Mouse (Mus musculus) limb, embryonic 12.5 days (tissue): ENCODE measurements around the gene Cerk. TPM values are rescaled to one million over a fixed set of nuclear protein-coding genes. Genes with fewer than 3 reads are reported as not detected.
"Not testable (repeated sequence)": the region's sequence is repeated elsewhere in the genome, so short reads cannot be mapped to it uniquely, and the experiment has no call there.

Experiments used
- ATAC-seq: fragments of 200-750 bp; cut with Nextera tagmentation; 2 replicates; pipeline ENCODE4 v1.8.0; 2017; ENCODE audit warnings: low read depth, moderate TSS enrichment; ENCODE audit not compliant: insufficient number of reproducible peaks, insufficient read depth, low FRiP score, low TSS enrichment
- H3K27ac ChIP-seq: fragments of 300-500 bp; sonication (generic); 2 replicates; pipeline ENCODE4 v1.5.1; 2016; ENCODE audit warnings: mild to moderate bottlenecking, moderate library complexity
- H3K27me3 ChIP-seq: fragments of 300-500 bp; sonication (generic); 2 replicates; pipeline ENCODE4 v1.6.1; 2016; ENCODE audit warnings: mild to moderate bottlenecking, moderate library complexity
- H3K36me3 ChIP-seq: fragments of 300-500 bp; sonication (generic); 2 replicates; pipeline ENCODE4 v1.6.1; 2016; ENCODE audit warnings: mild to moderate bottlenecking, moderate library complexity
- H3K4me1 ChIP-seq: fragments of 300-500 bp; sonication (generic); replicated peaks from 2 replicates; pipeline ENCODE4 v1.6.1; 2016
- H3K4me2 ChIP-seq: fragments of 300-500 bp; sonication (generic); 2 replicates; pipeline ENCODE4 v1.6.1; 2016; ENCODE audit warnings: mild to moderate bottlenecking, moderate library complexity
- H3K4me3 ChIP-seq: fragments of 300-500 bp; sonication (generic); replicated peaks from 2 replicates; pipeline ENCODE4 v1.5.1; 2016; ENCODE audit warnings: mild to moderate bottlenecking
- H3K9ac ChIP-seq: fragments of 300-500 bp; sonication (generic); replicated peaks from 2 replicates; pipeline ENCODE4 v1.6.1; 2016; ENCODE audit warnings: mild to moderate bottlenecking, moderate library complexity
- H3K9me3 ChIP-seq: fragments of 300-500 bp; sonication (generic); 2 replicates; pipeline ENCODE4 v1.6.1; 2016; ENCODE audit warnings: mild to moderate bottlenecking, moderate library complexity
- WGBS: fragments of 180-500 bp; shearing (Covaris S2); methylation state at CpG from one replicate; pipeline ENCODE4 v1.1.7; 2016; 5-methylcytosine and 5-hydroxymethylcytosine counted together
- polyA plus RNA-seq: library from polyadenylated mRNA; unstranded; fragments of >200 nt; fragmentation: Nextera tagmentation; extraction: Ambion mirVana; gene quantifications from 2 replicates; pipeline ENCODE4 v1.2.1, GENCODE M21; 2016

The Cerk gene
- polyA plus RNA-seq, 1 experiment from 2014 or later = 21.5 TPM

GRCm38 (mm10) chr15:86169817-86170110, 16.2 kb downstream of the Cerk start:
- no peak overlapping the region for H3K4me3 ChIP-seq
- H3K4me2 ChIP-seq = no peak overlapping the region
- H3K27me3 ChIP-seq = no peaks in the 10 kb centered on the region
- WGBS = 70% methylated on average over 4 of the region's 4 CpGs
- H3K36me3 ChIP-seq = peaks cover 3% of the 10 kb centered on the region; the same call in 1 of the 2 replicates
- ATAC-seq = no peak
- H3K9ac ChIP-seq = no peak overlapping the region
- H3K9me3 ChIP-seq = no peaks in the 10 kb centered on the region
- no peak overlapping the region for H3K27ac ChIP-seq
- peaks cover 48% of the 10 kb centered on the region for H3K4me1 ChIP-seq

- no peak overlapping the region for H3K27ac ChIP-seq
- ATAC-seq = no peak
- H3K36me3 ChIP-seq = peaks cover 3% of the 10 kb centered on the region; the same call in 1 of the 2 replicates
- H3K4me1 ChIP-seq = peaks cover 48% of the 10 kb centered on the region
- H3K9me3 ChIP-seq = no peaks in the 10 kb centered on the region
- no peak overlapping the region for H3K4me2 ChIP-seq
- no peak overlapping the region for H3K4me3 ChIP-seq
- H3K9ac ChIP-seq = no peak overlapping the region
- H3K27me3 ChIP-seq = no peaks in the 10 kb centered on the region
- 84% methylated on average over 12 of the region's 12 CpGs for WGBS
These were observed 16.8 kb downstream of the Cerk start for GRCm38 (mm10) chr15:86168941-86169816.

GRCm38 (mm10) chr15:86168505-86168867, 17.5 kb downstream of the Cerk start:
- H3K27me3 ChIP-seq = no peaks in the 10 kb centered on the region
- no peak for ATAC-seq
- no peak overlapping the region for H3K4me3 ChIP-seq
- peaks cover 41% of the 10 kb centered on the region for H3K4me1 ChIP-seq
- peaks cover 3% of the 10 kb centered on the region; the same call in 1 of the 2 replicates for H3K36me3 ChIP-seq
- 64% methylated on average over 7 of the region's 7 CpGs for WGBS
- H3K4me2 ChIP-seq = no peak overlapping the region
- H3K9me3 ChIP-seq = no peaks in the 10 kb centered on the region
- no peak overlapping the region for H3K9ac ChIP-seq
- no peak overlapping the region for H3K27ac ChIP-seq

GRCm38 (mm10) chr15:86167787-86168504, 18.0 kb downstream of the Cerk start:
- 83% methylated on average over 10 of the region's 10 CpGs for WGBS

GRCm38 (mm10) chr15:86167032-86167655, 18.8 kb downstream of the Cerk start:
- H3K27me3 ChIP-seq = no peaks in the 10 kb centered on the region
- peaks cover 14% of the 10 kb centered on the region for H3K36me3 ChIP-seq
- H3K27ac ChIP-seq = no peak overlapping the region
- 83% methylated on average over 7 of the region's 7 CpGs for WGBS
- no peak overlapping the region for H3K4me2 ChIP-seq
- peaks cover 27% of the 10 kb centered on the region for H3K4me1 ChIP-seq
- no peaks in the 10 kb centered on the region for H3K9me3 ChIP-seq
- no peak overlapping the region for H3K4me3 ChIP-seq
- no peak for ATAC-seq
- no peak overlapping the region for H3K9ac ChIP-seq

More at GRCm38 (mm10) chr15:86167787-86168504, 18.0 kb downstream of the Cerk start:
- no peak overlapping the region for H3K9ac ChIP-seq
- no peak overlapping the region for H3K27ac ChIP-seq
- H3K4me2 ChIP-seq = no peak overlapping the region
- no peak for ATAC-seq
- H3K9me3 ChIP-seq = no peaks in the 10 kb centered on the region
- H3K4me1 ChIP-seq = peaks cover 35% of the 10 kb centered on the region
- H3K36me3 ChIP-seq = peaks cover 7% of the 10 kb centered on the region
- H3K4me3 ChIP-seq = no peak overlapping the region
- no peaks in the 10 kb centered on the region for H3K27me3 ChIP-seq

- peaks cover 24% of the 10 kb centered on the region for H3K36me3 ChIP-seq
- no peak overlapping the region for H3K9ac ChIP-seq
- H3K27ac ChIP-seq = no peak overlapping the region
- no peaks in the 10 kb centered on the region for H3K27me3 ChIP-seq
- no peak overlapping the region for H3K4me2 ChIP-seq
- peaks cover 16% of the 10 kb centered on the region for H3K4me1 ChIP-seq
- ATAC-seq = no peak
- WGBS = 93% methylated on average over 24 of the region's 24 CpGs
- H3K9me3 ChIP-seq = 0 out of 2 replicates have a peak, but pooled peaks cover 2% of the 10 kb centered on the region
- H3K4me3 ChIP-seq = no peak overlapping the region
These were observed 19.9 kb downstream of the Cerk start for GRCm38 (mm10) chr15:86165811-86166590.

- peak overlapping the region; percentile 17; the same call in 1 of the 2 replicates for H3K27ac ChIP-seq
- no peak overlapping the region for H3K4me3 ChIP-seq
- H3K4me1 ChIP-seq = peaks cover 16% of the 10 kb centered on the region
- no peaks in the 10 kb centered on the region for H3K27me3 ChIP-seq
- no peak overlapping the region for H3K9ac ChIP-seq
- no peak for ATAC-seq
- WGBS = 73% methylated on average over 21 of the region's 21 CpGs
- H3K9me3 ChIP-seq = 0 out of 2 replicates have a peak, but pooled peaks cover 2% of the 10 kb centered on the region
- H3K4me2 ChIP-seq = no peak overlapping the region
- H3K36me3 ChIP-seq = peaks cover 27% of the 10 kb centered on the region
These were observed 21.1 kb downstream of the Cerk start for GRCm38 (mm10) chr15:86164718-86165345.

GRCm38 (mm10) chr15:86161800-86162199, 24.1 kb downstream of the Cerk start:
- not testable (repeated sequence) for H3K27ac ChIP-seq, H3K9me3 ChIP-seq, H3K27me3 ChIP-seq, H3K4me2 ChIP-seq, H3K4me1 ChIP-seq, H3K9ac ChIP-seq, ATAC-seq, H3K4me3 ChIP-seq
- H3K36me3 ChIP-seq = peaks cover 36% of the 10 kb centered on the region
- 99% methylated on average over 3 of the region's 3 CpGs for WGBS

- 82% methylated on average over 10 of the region's 10 CpGs for WGBS
These were observed 25.0 kb downstream of the Cerk start for GRCm38 (mm10) chr15:86160906-86161305.

GRCm38 (mm10) chr15:86159719-86160118, 26.2 kb downstream of the Cerk start:
- Histone ChIP-seq H3K9ac (no peak overlapping the region), H3K27me3 (no peaks in the 10 kb centered on the region), H3K27ac (no peak overlapping the region), H3K4me2 (no peak overlapping the region), H3K4me1 (peaks cover 3% of the 10 kb centered on the region), H3K9me3 (0 out of 2 replicates have a peak, but pooled peaks cover 2% of the 10 kb centered on the region), H3K4me3 (no peak overlapping the region), H3K36me3 (peaks cover 53% of the 10 kb centered on the region)
- ATAC-seq = no peak
- WGBS = 88% methylated on average over 5 of the region's 5 CpGs

More at GRCm38 (mm10) chr15:86160906-86161305, 25.0 kb downstream of the Cerk start:
- ATAC-seq = no peak
- peaks cover 8% of the 10 kb centered on the region for H3K4me1 ChIP-seq
- no peak overlapping the region for H3K4me3 ChIP-seq
- H3K4me2 ChIP-seq = no peak overlapping the region
- H3K9ac ChIP-seq = no peak overlapping the region
- H3K36me3 ChIP-seq = peaks cover 45% of the 10 kb centered on the region
- no peak overlapping the region for H3K27ac ChIP-seq
- no peaks in the 10 kb centered on the region for H3K27me3 ChIP-seq
- H3K9me3 ChIP-seq = 0 out of 2 replicates have a peak, but pooled peaks cover 2% of the 10 kb centered on the region
